Mouse (Mus musculus): ENCODE measurements around the gene Tcn2. TPM values are rescaled to one million over a fixed set of nuclear protein-coding genes. Genes with fewer than 3 reads are reported as not detected.
"Not testable (repeated sequence)": the region's sequence is repeated elsewhere in the genome, so short reads cannot be mapped to it uniquely, and the experiment has no call there.

Gene Tcn2
- polyA plus RNA-seq, 1 experiment from 2014 or later: 14.8 TPM

DNA sequence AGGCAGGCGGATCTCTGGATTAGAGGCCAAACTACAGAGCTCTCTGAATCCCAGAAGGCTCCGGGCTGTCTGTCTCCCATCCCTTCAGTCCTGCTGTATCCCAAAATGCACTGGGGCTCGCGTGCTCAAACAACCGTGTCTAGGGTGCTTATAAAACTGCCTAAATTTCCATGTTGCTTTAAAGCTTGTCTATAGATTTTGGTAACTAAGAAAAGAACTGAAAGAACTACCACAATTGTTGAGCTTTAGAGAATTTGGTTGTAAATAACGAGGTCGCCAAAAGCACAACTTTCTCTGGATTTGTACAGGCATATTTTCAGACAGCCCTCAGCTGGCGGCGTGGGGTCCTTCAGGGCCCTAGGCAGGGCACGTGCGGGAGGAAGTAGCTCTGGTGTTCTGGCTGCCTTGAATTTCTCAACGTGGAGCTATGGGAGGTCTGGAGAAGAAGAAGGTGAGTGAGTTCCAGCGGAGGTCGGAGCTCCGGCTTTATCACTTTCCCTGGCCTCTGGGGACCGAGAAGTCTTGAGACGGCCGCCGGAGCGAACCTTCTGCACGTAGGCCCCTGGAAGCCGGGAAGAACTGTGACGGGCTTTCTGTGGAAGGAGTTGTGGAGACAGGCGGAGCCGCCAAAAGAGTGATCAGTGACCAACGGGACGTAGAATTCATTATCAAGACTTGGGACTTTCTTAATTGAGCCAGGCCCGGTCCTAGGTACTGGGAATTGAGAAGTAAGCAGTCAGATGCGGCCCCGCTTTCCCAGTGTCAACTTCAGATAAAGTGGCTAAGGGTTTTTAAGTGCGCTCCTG is 31.9 kb upstream of the Tcn2 start, which contains the start of gene Pes1:
Gene Pes1, plus strand, starts transcription at position 366 of the 806 bp plus-strand sequence.
- Histone ChIP-seq H3K9ac (replicated peaks; ENCODE audit: low read depth, low read length) (peak within 1 kb of the TSS; percentile 52), H3K4me2 (ENCODE audit: low read length) (peak within 1 kb of the TSS; percentile 88), H3K36me3 (ENCODE audit: control insufficient read depth, insufficient read depth) (no peaks in the 10 kb centered on the region), H3K4me1 (replicated peaks; ENCODE audit: control insufficient read depth, insufficient read depth, low read length) (peaks cover 18% of the 10 kb centered on the region), H3K27ac (ENCODE audit: low read length) (peak within 1 kb of the TSS; percentile 42; the same call in 1 of the 2 replicates), H3K9me3 (ENCODE audit: control insufficient read depth, low read length) (no peaks in the 10 kb centered on the region), H3K4me3 (replicated peaks; ENCODE audit: low read length) (peak within 1 kb of the TSS; percentile 63), H3K27me3 (replicated peaks; ENCODE audit: control insufficient read depth, insufficient read depth, low read length) (no peaks in the 10 kb centered on the region)
- WGBS: under 1% methylated on average over 31 of the region's 31 CpGs
- ATAC-seq: peak; percentile 97

- WGBS: 84% methylated on average over 10 of the region's 10 CpGs
- no peaks in the 10 kb centered on the region for H3K27me3 ChIP-seq (replicated peaks; ENCODE audit: control insufficient read depth, insufficient read depth, low read length)
- no peaks in the 10 kb centered on the region for H3K36me3 ChIP-seq (ENCODE audit: control insufficient read depth, insufficient read depth)
- H3K4me3 ChIP-seq (replicated peaks; ENCODE audit: low read length): peak overlapping the region; percentile 63
- peak; percentile 13; the same call in 1 of the 2 replicates for ATAC-seq
- peak overlapping the region; percentile 52 for H3K9ac ChIP-seq (replicated peaks; ENCODE audit: low read depth, low read length)
- peak overlapping the region; percentile 88 for H3K4me2 ChIP-seq (ENCODE audit: low read length)
- peak overlapping the region; percentile 42; the same call in 1 of the 2 replicates for H3K27ac ChIP-seq (ENCODE audit: low read length)
- no peaks in the 10 kb centered on the region for H3K9me3 ChIP-seq (ENCODE audit: control insufficient read depth, low read length)
- H3K4me1 ChIP-seq (replicated peaks; ENCODE audit: control insufficient read depth, insufficient read depth, low read length): peaks cover 18% of the 10 kb centered on the region
Observed at GRCm38 (mm10) chr11:3963155-3963554, 31.2 kb upstream of the Tcn2 start.

- no peak for ATAC-seq
- Histone ChIP-seq H3K4me1 (replicated peaks; ENCODE audit: control insufficient read depth, insufficient read depth, low read length) (peaks cover 18% of the 10 kb centered on the region), H3K4me3 (replicated peaks; ENCODE audit: low read length) (no peak overlapping the region), H3K9me3 (ENCODE audit: control insufficient read depth, low read length) (no peaks in the 10 kb centered on the region), H3K27ac (ENCODE audit: low read length) (no peak overlapping the region), H3K27me3 (replicated peaks; ENCODE audit: control insufficient read depth, insufficient read depth, low read length) (no peaks in the 10 kb centered on the region), H3K9ac (replicated peaks; ENCODE audit: low read depth, low read length) (no peak overlapping the region), H3K4me2 (ENCODE audit: low read length) (no peak overlapping the region), H3K36me3 (ENCODE audit: control insufficient read depth, insufficient read depth) (no peaks in the 10 kb centered on the region)
- WGBS: 78% methylated on average over 3 of the region's 3 CpGs
Observed at GRCm38 (mm10) chr11:3961761-3962160, 29.8 kb upstream of the Tcn2 start.

DNA sequence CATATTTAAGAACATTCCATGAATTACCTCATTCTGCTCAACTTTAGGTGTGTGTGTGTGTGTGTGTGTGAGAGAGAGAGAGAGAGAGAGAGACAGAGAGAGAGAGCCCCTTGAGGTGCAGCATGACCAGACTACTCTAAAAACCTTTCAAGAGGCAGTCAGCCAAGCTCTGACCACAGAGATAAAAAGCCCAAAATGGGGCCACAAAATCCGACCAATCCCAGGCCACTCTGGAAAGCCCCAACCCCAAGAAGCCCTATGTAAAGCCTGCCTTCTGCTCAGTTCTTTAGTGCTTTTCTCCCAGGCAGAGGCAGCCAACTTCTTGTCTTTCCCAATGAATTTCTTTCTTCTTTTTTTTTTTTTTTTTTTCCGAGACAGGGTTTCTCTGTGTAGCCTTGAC is 28.9 kb upstream of the Tcn2 start:
- Histone ChIP-seq H3K27me3 (replicated peaks; ENCODE audit: control insufficient read depth, insufficient read depth, low read length) (no peaks in the 10 kb centered on the region), H3K4me3 (replicated peaks; ENCODE audit: low read length) (no peak overlapping the region), H3K4me2 (ENCODE audit: low read length) (no peak overlapping the region), H3K4me1 (replicated peaks; ENCODE audit: control insufficient read depth, insufficient read depth, low read length) (peaks cover 18% of the 10 kb centered on the region), H3K9ac (replicated peaks; ENCODE audit: low read depth, low read length) (no peak overlapping the region), H3K36me3 (ENCODE audit: control insufficient read depth, insufficient read depth) (no peaks in the 10 kb centered on the region), H3K9me3 (ENCODE audit: control insufficient read depth, low read length) (no peaks in the 10 kb centered on the region), H3K27ac (ENCODE audit: low read length) (no peak overlapping the region)
- no peak for ATAC-seq
- WGBS: 65% methylated on average over 2 of the region's 2 CpGs

- H3K9ac ChIP-seq (replicated peaks; ENCODE audit: low read depth, low read length); H3K27me3 ChIP-seq (replicated peaks; ENCODE audit: control insufficient read depth, insufficient read depth, low read length): not testable (repeated sequence)
Observed at GRCm38 (mm10) chr11:3955371-3955770, 23.4 kb upstream of the Tcn2 start.

DNA sequence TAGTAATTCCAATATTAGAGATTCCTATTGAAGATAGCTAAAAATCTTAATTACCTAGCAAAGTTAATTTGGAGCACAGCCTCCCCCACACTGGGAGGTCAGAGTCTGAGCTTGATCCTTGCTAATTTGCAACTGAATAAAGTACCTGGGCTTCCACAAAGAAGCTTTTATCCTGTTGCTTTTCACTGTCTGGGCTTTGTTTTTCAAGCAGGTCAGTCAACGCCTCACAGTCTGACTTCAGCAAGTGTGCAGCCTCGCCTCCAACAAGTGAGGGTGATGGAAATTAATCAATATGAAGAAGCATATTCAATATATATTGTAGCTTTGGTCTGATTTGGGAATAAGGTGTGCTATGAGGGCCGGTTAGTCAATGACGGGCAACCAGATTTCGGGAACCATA is 22.9 kb upstream of the Tcn2 start:
- not testable (repeated sequence) for H3K9ac ChIP-seq (replicated peaks; ENCODE audit: low read depth, low read length); H3K36me3 ChIP-seq (ENCODE audit: control insufficient read depth, insufficient read depth); H3K4me2 ChIP-seq (ENCODE audit: low read length); H3K4me1 ChIP-seq (replicated peaks; ENCODE audit: control insufficient read depth, insufficient read depth, low read length); ATAC-seq; H3K4me3 ChIP-seq (replicated peaks; ENCODE audit: low read length); H3K27me3 ChIP-seq (replicated peaks; ENCODE audit: control insufficient read depth, insufficient read depth, low read length); H3K9me3 ChIP-seq (ENCODE audit: control insufficient read depth, low read length); H3K27ac ChIP-seq (ENCODE audit: low read length)
- 73% methylated on average over 5 of the region's 5 CpGs for WGBS

More at GRCm38 (mm10) chr11:3955371-3955770, 23.4 kb upstream of the Tcn2 start:
- H3K4me2 ChIP-seq (ENCODE audit: low read length); H3K4me1 ChIP-seq (replicated peaks; ENCODE audit: control insufficient read depth, insufficient read depth, low read length); H3K27ac ChIP-seq (ENCODE audit: low read length); H3K9me3 ChIP-seq (ENCODE audit: control insufficient read depth, low read length); ATAC-seq; H3K4me3 ChIP-seq (replicated peaks; ENCODE audit: low read length); H3K36me3 ChIP-seq (ENCODE audit: control insufficient read depth, insufficient read depth): not testable (repeated sequence)
- WGBS: 80% methylated on average over 4 of the region's 4 CpGs

- Histone ChIP-seq H3K4me1 (replicated peaks; ENCODE audit: control insufficient read depth, insufficient read depth, low read length) (no peaks in the 10 kb centered on the region), H3K36me3 (ENCODE audit: control insufficient read depth, insufficient read depth) (no peaks in the 10 kb centered on the region), H3K9me3 (ENCODE audit: control insufficient read depth, low read length) (no peaks in the 10 kb centered on the region), H3K4me3 (replicated peaks; ENCODE audit: low read length) (no peak overlapping the region), H3K27me3 (replicated peaks; ENCODE audit: control insufficient read depth, insufficient read depth, low read length) (peaks cover 2% of the 10 kb centered on the region; the same call in 1 of the 2 replicates), H3K4me2 (ENCODE audit: low read length) (no peak overlapping the region), H3K27ac (ENCODE audit: low read length) (no peak overlapping the region), H3K9ac (replicated peaks; ENCODE audit: low read depth, low read length) (no peak overlapping the region)
- 3% methylated on average over 1 of the region's 1 CpGs for WGBS
- ATAC-seq: no peak
Observed at GRCm38 (mm10) chr11:3946386-3946785, 14.4 kb upstream of the Tcn2 start.

DNA sequence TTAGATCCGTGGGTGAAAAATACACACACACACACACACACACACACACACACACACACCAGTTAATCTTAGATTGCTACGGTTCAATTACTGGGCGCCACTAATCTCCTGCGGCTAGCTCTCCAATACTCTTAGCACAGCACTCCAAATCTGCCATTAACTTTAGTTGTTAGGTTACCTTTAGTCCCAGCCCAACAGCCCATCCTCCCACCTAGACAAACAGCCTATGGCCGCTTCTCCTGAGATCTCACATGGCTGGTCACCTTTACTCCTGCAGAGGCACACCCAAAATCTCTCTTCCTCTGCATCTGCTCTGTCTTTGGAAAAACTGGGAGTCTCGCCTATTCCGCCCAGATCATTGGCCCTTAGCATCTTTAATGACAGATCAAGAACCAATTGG is 9.4 kb upstream of the Tcn2 start:
- Histone ChIP-seq H3K27me3 (replicated peaks; ENCODE audit: control insufficient read depth, insufficient read depth, low read length) (peaks cover 7% of the 10 kb centered on the region; the same call in 1 of the 2 replicates), H3K4me2 (ENCODE audit: low read length) (no peak overlapping the region), H3K9ac (replicated peaks; ENCODE audit: low read depth, low read length) (no peak overlapping the region), H3K9me3 (ENCODE audit: control insufficient read depth, low read length) (no peaks in the 10 kb centered on the region), H3K4me1 (replicated peaks; ENCODE audit: control insufficient read depth, insufficient read depth, low read length) (peaks cover under 1% of the 10 kb centered on the region), H3K27ac (ENCODE audit: low read length) (no peak overlapping the region), H3K4me3 (replicated peaks; ENCODE audit: low read length) (no peak overlapping the region), H3K36me3 (ENCODE audit: control insufficient read depth, insufficient read depth) (no peaks in the 10 kb centered on the region)
- 88% methylated on average over 7 of the region's 7 CpGs for WGBS
- ATAC-seq: no peak

GRCm38 (mm10) chr11:3937321-3937874 is 5.4 kb upstream of the Tcn2 start:
- Histone ChIP-seq H3K4me3 (replicated peaks; ENCODE audit: low read length) (no peak overlapping the region), H3K27ac (ENCODE audit: low read length) (no peak overlapping the region), H3K4me1 (replicated peaks; ENCODE audit: control insufficient read depth, insufficient read depth, low read length) (peaks cover 7% of the 10 kb centered on the region), H3K4me2 (ENCODE audit: low read length) (no peak overlapping the region), H3K27me3 (replicated peaks; ENCODE audit: control insufficient read depth, insufficient read depth, low read length) (0 out of 2 replicates have a peak, but pooled peaks cover 7% of the 10 kb centered on the region), H3K36me3 (ENCODE audit: control insufficient read depth, insufficient read depth) (no peaks in the 10 kb centered on the region), H3K9me3 (ENCODE audit: control insufficient read depth, low read length) (no peaks in the 10 kb centered on the region), H3K9ac (replicated peaks; ENCODE audit: low read depth, low read length) (no peak overlapping the region)
- WGBS: 85% methylated on average over 13 of the region's 13 CpGs
- no peak for ATAC-seq
